Mouse (Mus musculus): ENCODE data around the gene Gm1123.

Gm1123 gene

DNA sequence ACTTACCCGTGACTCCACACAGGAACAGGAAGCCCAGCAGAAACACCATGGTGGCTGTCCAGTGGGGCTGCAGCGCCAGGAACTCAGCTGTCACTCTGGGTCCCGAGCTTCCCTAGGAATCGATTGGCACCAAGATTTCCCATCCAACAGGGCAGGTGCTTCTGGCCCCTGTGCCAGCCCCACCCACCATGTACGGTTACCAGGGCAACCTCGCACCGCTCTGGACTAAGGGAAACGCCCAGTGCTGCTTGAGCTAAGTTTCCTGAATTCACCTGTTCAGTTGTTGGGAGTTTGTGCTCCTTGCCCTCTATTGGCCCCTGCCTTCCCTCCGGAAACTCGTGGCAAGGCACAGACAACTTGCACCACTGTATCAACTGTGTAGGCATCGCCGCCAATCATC is at the start of gene Gm1123:
Gm1123 (minus strand) TSS at position 141 of the 400 bp plus-strand sequence.
- no peak for DNase-seq (ENCODE audit: low read depth, low spot score)

DNA sequence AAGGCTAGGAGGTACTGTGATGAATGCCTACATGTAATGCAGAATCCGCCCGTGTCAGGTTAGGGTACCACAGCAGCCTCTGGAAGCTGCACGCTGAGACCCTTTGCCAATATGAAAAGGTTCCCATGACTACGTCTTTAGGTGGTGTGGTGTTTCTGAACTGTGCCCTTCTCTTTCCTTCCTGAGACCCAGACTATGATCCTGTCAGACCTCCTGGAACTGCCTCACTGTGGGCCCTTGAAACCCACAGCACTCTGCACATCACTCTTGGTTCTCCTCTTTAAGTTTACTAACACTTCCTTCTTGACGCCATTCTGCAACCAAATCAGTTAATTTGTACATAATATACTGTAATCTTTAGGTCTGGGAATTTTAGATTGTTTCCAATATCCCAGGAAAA is 46.2 kb upstream of the Gm1123 start:
- no peak for DNase-seq (ENCODE audit: low read depth, low spot score)

DNA sequence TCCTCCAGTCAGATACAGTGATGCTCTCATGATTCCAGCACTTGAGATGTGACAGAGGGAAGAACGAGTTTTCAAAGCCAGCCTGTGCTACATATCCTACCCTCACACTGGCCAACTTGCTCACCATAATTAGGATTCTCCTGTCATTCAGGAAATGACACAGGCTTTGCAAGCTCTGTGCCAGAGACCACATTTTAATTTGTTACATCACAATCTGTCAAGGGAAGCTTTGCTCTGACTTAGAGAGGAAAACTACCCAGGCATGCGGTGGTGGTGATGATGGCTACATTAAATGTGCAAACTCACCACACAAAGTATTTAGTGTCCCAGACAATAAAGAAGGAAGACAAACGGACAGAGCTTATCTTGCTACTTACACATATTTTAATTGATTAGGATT is 45.8 kb upstream of the Gm1123 start:
- DNase-seq (ENCODE audit: low read depth, low spot score), result no peak

DNA sequence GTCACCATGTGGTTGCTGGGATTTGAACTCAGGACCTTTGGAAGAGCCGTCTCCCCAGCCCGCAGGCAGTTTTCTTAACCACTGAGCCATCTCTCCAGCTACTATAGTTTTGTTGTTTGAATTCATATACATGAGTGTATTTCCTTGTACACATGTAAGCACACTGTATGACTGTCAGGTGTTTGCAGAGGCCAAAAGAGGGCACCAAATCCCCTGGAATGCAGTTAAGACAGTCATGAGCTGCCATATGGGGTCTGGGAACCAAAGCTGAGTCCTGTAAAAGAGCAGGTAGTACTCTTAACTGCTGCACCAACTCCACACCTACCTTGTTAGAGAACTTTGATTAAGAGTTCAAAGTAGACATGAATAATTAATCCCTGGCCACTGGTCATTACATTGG is 45.1 kb upstream of the Gm1123 start:
- peak; percentile 21 for DNase-seq (ENCODE audit: low read depth, low spot score)

DNA sequence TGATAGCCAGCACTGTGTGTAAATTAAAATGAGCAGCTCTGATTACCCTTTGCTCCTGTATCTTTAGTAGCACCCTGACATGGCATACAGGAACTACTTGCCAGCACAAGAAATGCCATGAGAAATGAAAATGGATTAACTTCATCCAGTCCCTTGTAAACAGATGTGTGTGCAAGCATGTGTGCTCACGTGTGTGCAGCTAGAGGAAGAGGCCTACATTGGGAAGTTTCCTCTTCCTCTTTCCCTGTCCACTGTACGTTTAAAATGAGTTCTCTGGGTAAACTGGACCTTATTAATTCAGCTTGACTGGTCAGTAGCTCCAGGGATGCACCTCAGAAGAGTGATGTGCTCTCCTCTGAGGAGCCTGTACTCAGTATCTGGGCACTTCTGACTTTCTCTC is 38.9 kb upstream of the Gm1123 start:
- DNase-seq (ENCODE audit: low read depth, low spot score), result no peak

DNA sequence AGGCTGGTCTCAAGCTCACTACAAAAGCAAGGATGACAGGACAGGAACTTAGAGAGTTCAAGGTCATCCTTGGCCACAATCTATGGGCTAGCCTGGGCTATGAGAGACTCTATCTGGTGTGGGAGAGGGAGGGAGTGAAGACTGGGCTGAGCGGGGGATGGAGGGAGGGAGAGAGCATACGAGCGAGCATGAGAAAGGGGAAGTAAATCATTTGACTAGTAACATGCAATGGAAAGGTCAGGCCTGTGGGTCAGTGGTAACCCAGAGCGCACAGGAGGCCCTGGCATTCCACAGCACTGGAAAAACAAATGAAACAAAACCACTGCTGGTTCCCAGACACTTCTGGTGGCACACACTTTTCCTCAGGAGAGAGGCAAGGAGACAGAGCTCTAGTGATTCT is 37.0 kb upstream of the Gm1123 start:
- DNase-seq (ENCODE audit: low read depth, low spot score), result peak; percentile 44

DNA sequence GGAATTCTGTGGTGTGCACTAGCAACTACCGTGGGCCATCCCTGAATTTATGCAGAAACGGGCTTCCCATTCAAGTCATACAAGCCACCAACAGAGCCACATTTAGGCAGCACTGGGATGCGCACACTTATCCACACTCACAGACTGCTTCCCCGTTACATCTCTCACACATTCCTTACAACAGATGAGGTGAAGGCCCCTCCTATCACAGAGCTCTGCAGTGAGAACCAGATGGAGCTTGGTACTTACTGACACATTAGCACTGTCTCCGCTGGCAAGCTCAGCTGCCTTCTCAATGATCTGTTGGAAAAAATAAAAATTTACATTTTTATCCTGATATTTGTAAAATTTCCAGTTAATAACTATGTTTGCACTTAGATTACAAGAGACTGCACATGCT is 29.8 kb upstream of the Gm1123 start:
- DNase-seq (ENCODE audit: low read depth, low spot score), result no peak

DNA sequence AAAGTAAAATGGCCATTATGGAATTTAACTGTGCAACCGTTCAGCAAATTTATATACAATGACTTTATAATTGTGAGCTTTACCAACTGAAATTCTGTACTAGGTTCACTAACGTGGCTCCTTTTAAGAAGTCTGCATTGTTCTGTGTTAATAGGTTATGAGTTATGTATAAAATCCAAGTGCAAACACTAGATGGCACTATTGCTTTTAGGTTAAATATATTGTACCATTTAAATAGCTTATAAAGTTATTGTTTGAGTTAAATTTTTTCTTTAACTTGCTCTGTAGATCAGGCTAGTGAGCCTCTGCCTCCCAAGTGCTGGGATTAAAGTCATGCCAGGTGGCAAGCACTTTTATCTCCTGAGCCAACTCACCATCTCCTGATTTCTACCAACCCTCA is 28.7 kb upstream of the Gm1123 start:
- peak; percentile 54 for DNase-seq (ENCODE audit: low read depth, low spot score)

DNA sequence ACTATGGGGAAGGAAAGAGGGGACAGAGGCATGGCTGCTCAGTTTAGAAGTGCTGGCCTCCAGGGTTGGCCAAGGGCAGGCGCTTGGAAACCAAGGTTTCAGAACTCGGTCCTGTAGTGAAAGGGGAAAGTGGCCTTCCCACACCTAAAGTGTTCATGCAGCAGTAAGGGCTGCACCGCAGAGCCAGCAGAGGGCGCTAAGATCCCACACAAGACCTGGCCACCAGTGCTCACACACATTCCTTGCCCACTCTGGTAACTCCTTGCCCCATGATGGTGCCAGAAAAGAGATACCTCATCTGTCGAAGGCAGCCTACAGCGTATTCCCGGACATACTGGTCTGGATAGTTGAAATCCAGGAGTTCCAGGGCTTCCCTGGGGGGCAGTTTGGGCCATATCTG is 27.0 kb upstream of the Gm1123 start:
- peak; percentile 78 for DNase-seq (ENCODE audit: low read depth, low spot score)

DNA sequence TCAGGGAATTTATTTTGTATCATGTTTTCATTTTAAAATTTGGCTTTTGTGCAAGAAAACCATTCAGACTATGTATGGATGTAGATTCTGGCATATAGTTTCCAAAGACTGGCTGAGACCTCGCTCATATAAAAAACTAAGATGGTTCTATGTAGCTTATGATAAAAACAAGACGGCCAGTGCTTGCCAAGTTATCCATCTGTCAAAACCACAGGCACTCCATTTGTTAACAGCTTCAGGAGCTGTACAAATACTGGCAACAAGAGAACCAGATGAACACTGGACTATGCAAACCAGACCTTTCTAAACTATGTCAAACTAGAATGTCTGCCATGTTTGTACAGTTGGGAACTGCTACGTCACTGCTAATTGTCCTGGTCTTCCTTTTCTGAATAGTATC is 22.2 kb upstream of the Gm1123 start:
- DNase-seq (ENCODE audit: low read depth, low spot score), result no peak

DNA sequence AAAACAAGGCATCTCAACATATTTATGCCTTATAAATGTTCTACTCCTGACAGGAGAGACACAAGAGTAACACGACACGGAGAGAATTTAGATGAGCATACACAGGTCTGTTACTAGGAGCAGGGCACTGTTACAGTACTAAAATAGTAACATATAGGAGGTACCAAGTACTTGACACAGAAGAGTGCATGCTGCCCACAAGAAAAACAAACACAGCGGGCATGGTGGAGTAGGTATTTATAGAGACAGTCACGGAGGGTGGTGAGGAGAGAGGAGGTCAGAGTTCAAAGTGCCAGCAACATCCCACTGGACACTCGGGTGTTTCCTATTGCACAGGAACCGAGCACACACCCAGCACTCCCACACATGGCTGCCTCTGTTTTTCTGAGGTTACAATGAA is 14.2 kb upstream of the Gm1123 start:
- DNase-seq (ENCODE audit: low read depth, low spot score), result no peak

DNA sequence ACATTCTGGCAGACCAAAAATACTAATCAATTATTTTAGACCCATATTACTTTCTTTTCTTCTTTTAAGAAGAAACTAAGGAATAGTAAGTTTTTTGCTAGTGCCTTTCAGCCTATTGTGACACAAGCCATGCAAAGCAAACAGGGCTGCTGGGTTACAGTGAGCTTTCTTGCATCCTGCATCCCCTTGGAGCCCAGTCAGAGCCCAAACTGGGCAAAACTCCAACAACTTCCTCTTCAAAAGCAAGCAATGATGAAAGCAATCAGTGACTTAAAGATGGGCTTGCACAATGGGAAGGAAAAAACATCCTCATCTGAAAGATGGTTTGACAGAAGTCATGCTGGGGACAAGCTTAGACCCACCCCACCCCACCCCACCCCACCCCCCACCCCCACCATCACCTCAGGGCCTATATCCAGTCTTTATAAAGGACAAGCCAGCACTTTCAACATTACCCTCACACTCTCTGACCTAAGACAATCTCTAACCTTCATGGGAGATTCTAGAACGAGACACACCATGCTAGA is 13.3 kb upstream of the Gm1123 start:
- DNase-seq (ENCODE audit: low read depth, low spot score), result no peak

DNA sequence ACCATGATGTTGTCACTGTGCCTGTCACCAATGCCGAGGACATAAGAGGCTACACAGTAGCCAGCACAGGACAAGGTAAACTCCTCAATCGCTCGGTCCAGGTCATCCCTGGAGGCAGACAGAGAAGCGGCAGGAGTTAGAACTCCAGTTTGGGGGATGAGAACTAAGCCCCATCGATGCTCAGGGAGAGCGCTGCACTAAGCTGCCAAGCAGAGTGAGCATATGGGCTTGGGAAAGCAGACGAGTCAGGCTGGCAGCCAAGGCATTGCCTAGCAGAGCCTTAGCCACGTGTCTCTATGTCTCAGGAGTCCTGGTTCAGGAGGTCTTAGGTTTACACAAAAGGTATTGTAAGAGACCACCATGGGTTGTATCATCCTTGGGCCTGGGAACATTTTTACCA is 9.2 kb upstream of the Gm1123 start:
- DNase-seq (ENCODE audit: low read depth, low spot score), result no peak

DNA sequence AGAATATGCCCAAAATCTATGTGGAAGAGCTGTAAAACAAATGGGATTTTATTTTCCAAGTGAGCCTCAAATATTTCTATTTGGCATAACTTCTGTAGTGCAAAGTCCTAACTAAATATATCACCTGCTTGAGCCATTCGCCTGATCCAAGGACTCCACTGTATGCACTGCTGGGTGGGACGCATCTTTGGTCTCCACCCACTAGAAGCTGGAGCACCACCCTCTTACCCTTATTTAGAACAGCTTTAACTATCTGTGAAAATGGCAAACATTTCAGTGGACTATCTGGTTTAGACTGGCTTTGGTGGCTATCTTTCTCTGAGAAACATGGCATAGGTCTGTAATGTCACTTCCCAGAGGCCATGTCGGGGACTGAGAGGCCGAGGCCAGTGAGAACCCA is 7.1 kb upstream of the Gm1123 start:
- DNase-seq (ENCODE audit: low read depth, low spot score), result no peak

DNA sequence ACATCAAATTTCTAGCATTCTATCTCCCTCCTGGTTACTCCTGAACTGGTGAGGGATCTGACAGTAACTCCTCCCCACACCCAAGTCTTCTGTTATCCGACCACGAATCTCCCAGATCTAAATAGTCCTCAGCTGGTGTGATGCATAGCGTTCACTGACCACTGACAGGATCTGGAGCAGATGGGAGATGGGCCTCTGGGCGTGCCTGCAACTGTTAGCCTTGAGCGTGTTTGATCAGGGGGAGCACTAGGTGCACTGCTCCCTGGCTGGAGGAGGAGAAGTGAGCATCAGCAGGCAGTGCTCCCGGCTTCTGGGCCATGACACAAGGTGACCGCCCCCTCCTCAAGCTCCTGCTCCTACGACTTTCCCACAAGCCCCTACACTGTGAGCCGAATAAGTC is 6.5 kb upstream of the Gm1123 start:
- no peak for DNase-seq (ENCODE audit: low read depth, low spot score)

DNA sequence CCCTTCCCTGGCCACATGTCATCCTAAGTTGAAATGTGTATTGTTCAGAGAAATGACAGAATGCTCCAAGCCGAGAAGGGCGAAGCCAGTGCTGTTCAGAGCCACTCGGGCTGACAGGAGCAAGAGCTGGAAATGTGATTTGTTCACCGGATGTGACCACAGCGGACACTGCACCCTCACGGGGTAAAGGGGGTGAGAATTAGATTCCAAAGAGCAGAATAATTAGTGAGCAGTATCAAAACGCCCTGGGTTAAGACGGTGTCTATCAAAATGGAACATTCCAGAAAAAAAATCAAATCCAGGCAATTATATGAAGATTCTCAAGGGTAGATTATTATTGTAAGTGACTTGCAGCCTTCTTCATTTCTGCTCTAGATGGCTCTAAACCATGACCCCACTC is 1.4 kb downstream of the Gm1123 start:
- DNase-seq (ENCODE audit: low read depth, low spot score), result no peak

DNA sequence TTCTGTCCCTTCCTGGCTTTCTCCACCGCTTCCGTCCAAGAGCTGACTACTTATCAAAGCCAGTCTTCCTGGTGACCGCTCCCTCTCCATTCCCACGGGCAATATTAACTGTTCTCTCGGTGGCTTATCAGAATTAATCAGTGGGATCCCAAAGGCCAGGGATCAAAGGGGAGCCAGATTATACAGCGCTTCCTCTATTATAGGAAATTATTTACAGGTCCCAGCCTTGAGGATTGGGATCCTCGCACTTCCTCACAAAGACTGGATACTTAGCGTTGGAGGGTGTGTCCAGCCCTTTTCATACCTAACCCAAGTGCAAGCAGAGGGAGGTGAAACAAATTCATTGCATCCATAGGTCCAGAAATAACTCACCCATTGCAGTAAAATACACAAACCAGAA is 3.5 kb downstream of the Gm1123 start:
- DNase-seq (ENCODE audit: low read depth, low spot score), result no peak

DNA sequence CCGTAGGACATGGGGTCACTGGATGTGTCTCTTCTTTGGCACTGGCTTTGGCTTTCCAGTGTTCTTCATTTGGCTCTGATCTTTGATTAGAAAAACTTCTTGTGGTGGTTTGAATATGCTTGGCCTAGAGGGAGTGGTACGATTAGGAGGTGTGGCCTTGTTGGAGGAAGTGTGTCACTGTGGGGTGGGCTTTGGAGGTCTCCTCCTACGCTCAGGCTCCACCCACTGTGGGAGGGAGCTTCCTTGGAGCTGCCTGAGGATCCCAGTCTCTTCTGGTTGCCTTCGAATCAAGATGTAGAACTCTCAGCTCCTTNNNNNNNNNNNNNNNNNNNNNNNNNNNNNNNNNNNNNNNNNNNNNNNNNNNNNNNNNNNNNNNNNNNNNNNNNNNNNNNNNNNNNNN is 13.8 kb downstream of the Gm1123 start:
- peak; percentile 10 for DNase-seq (ENCODE audit: low read depth, low spot score)

DNA sequence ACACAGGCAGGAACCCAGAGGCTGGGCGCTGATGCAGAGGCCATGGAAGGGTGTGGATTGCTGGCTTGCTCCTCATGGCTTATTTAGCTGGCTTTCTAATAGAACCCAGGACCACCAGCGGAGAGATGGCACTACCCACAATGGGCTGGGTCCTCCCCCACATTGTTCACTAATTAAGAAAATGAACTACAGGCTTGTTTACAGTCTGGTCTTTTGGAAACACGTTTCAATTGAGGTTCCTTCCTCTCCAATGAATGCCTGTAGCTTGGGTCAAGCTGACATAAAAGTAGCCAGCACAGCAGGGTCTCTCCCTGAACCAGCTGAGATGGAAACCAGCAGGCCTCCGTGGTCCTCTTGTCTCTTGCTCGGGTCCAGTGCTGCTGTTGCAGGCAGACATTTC is 14.3 kb downstream of the Gm1123 start:
- DNase-seq (ENCODE audit: low read depth, low spot score), result no peak

DNA sequence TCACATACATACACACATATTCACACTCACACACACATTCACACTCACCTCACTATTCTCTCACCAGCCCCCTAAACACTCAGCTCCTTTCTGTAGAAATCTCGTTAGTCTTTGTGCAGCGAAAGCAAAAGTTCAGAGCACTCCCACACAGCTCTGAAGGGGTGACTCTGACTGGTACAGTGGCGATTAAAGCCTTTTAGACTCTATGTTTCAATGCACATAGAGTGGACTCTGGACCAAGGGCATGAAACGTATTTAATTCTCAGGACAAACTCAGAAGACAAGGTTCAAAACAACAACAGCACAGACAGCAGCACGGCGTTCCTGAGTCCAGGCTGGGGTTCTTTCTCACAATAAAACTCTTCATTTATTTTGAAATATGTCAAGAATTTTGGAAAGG is 17.8 kb downstream of the Gm1123 start:
- DNase-seq (ENCODE audit: low read depth, low spot score), result no peak

DNA sequence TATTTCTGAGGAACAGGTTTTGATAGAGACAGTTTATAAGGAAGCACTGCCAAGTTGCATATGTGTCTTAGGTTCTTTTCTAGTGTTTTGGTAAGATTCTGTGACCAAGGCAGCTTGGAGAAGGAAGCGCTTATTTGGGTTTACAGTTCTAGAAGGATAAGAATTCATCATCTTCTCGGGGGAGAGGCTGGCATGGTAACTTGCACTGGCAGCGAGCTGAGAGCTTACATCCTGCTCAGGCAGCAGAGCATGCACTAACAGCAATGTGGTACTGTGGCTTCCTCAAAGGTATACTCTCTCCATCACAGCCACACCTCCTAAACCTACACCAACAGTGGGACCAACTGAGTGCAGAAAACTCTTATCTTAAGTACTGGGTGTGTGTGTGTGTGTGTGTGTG is 18.8 kb downstream of the Gm1123 start:
- no peak for DNase-seq (ENCODE audit: low read depth, low spot score)

DNA sequence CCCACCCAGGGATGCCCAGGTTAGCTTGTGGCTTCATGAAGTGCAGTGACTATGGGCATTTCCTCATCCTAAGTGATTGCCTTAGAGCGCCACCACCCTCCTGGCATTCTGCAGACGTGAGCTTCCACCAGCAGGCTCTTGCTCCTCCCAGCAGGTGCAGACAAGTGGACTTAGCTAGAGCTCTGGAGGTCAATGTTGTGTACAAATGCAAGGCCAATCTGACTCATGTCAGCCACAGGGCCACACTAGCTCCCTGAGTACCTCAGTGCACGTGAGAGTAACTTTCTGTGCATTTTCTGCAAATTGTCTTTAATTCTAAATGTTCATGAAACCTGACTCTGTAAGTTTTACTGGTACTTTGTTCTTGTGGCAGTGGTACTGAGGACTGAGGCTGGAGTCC is 19.2 kb downstream of the Gm1123 start:
- no peak for DNase-seq (ENCODE audit: low read depth, low spot score)

DNA sequence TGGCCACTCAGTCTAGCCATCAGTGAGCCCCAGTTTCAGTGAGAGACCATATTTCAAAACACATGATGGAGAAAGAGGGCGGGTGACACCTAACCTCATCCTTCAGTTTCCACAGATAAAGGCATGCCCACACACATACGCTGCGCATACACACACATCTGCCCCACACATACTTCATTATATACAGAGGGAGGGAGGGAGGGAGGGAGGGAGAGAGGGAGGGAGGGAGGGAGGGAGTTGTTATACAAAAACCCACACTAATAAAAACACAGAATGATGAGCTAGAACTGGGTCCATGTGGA is 25.7 kb downstream of the Gm1123 start:
- no peak for DNase-seq (ENCODE audit: low read depth, low spot score)

DNA sequence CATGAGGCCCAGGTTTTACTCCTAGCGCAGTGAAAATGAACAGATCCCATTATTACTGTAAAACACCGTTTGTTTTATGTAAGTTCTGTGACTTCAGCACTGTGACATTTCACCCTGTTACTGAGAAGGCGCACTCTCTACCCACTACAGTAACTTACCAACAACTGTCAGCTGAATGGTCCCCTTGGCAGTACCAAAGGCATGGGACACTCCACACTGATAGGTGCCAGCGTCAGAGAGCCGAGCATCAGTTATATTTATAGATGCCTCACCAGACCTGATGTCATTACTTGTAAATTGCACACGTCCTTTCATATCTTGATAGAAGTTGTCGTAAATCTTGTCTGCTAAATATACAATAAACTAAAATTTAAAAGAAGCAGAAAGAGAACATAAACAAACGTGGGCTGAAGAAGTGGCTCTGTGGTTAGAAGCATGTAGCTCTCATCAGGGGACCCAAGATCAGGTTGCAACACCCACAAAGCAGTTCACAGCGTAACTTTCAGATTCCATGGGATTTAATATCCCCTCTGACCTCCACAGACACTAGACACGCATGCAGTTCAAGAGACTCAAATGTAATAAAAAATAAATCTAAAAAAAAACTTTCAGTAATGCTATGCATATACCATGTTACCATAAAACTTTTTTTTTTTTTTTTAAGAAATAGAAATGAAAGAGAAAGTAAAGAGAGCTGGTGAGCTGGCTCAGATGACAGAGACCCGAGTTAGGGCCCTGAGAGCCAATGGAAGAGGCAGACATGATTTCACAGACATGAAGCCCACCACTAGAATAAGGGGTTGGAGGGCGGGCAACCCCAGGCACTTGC is 26.2 kb downstream of the Gm1123 start:
- no peak for DNase-seq (ENCODE audit: low read depth, low spot score)
